Mouse (Mus musculus) small intestine, adult 2 months (tissue): ENCODE data around the gene Foxe3.

Experiments used
- CTCF ChIP-seq: fragments of 200-500 bp; IDR thresholded peaks from 2 replicates; pipeline ENCODE4 v1.5.1; 2012; ENCODE audit warnings: low read depth, mild to moderate bottlenecking, control low read depth, inconsistent platforms, low read length, moderate library complexity, mixed read lengths; ENCODE audit not compliant: insufficient replicate concordance, insufficient read length; ENCODE audit errors: extremely low read depth
- POLR2A ChIP-seq: fragments of 200-500 bp; IDR thresholded peaks from 2 replicates; pipeline ENCODE4 v1.6.1; 2012; ENCODE audit warnings: low read depth, mild to moderate bottlenecking, control low read depth, inconsistent platforms, low read length, moderate library complexity

GRCm38 (mm10) chr4:114932747-114933146 is 6.9 kb upstream of the Foxe3 start:
- TF ChIP-seq POLR2A (no peak), CTCF (no peak)
